Mouse (Mus musculus): ENCODE results near the gene Abi3. TPM values are rescaled to one million over a fixed set of nuclear protein-coding genes. Genes with fewer than 3 reads are reported as not detected.

Gene Abi3
- polyA plus RNA-seq, 1 experiment from 2014 or later = 13.1 TPM

- H3K27ac ChIP-seq = no peak overlapping the region
- 71% methylated on average over 7 of the region's 7 CpGs for WGBS
- H3K36me3 ChIP-seq (ENCODE audit: insufficient read depth, low read length) = no peaks in the 10 kb centered on the region
- no peaks in the 10 kb centered on the region for H3K9me3 ChIP-seq (replicated peaks; ENCODE audit: low read length)
- ATAC-seq (replicated peaks; ENCODE audit: low FRiP score, low read depth) (no peak), DNase-seq (ENCODE audit: low spot score) (no peak)
- no peak overlapping the region for H3K4me3 ChIP-seq (replicated peaks; ENCODE audit: low read depth, low read length)
- H3K4me2 ChIP-seq (ENCODE audit: low read length) = no peak overlapping the region
- H3K4me1 ChIP-seq (replicated peaks; ENCODE audit: insufficient read depth, low read length) = no peaks in the 10 kb centered on the region
- H3K9ac ChIP-seq (ENCODE audit: low read depth, low read length) = no peak overlapping the region
- TF ChIP-seq CTCF (IDR thresholded peaks at IDR 0.05; ENCODE audit: low read depth) = no peak
- H3K27me3 ChIP-seq (ENCODE audit: insufficient read depth, low read length) = no peaks in the 10 kb centered on the region
These were observed 31.4 kb downstream of the Abi3 start for GRCm38 (mm10) chr11:95810828-95811227.

GRCm38 (mm10) chr11:95809603-95810002, 32.7 kb downstream of the Abi3 start:
- no peak overlapping the region for H3K27ac ChIP-seq
- TF ChIP-seq CTCF (IDR thresholded peaks at IDR 0.05; ENCODE audit: low read depth) = no peak
- 49% methylated on average over 5 of the region's 5 CpGs for WGBS
- no peaks in the 10 kb centered on the region for H3K27me3 ChIP-seq (ENCODE audit: insufficient read depth, low read length)
- H3K9ac ChIP-seq (ENCODE audit: low read depth, low read length) = no peak overlapping the region
- DNase-seq (ENCODE audit: low spot score) = no peak
- H3K4me3 ChIP-seq (replicated peaks; ENCODE audit: low read depth, low read length) = no peak overlapping the region
- no peak for ATAC-seq (replicated peaks; ENCODE audit: low FRiP score, low read depth)
- no peak overlapping the region for H3K4me2 ChIP-seq (ENCODE audit: low read length)
- H3K4me1 ChIP-seq (replicated peaks; ENCODE audit: insufficient read depth, low read length) = no peaks in the 10 kb centered on the region
- no peaks in the 10 kb centered on the region for H3K36me3 ChIP-seq (ENCODE audit: insufficient read depth, low read length)
- no peaks in the 10 kb centered on the region for H3K9me3 ChIP-seq (replicated peaks; ENCODE audit: low read length)

GRCm38 (mm10) chr11:95808448-95809011, 33.7 kb downstream of the Abi3 start:
- H3K4me2 ChIP-seq (ENCODE audit: low read length) = no peak overlapping the region
- TF ChIP-seq CTCF (IDR thresholded peaks at IDR 0.05; ENCODE audit: low read depth) = no peak
- no peak overlapping the region for H3K9ac ChIP-seq (ENCODE audit: low read depth, low read length)
- 77% methylated on average over 5 of the region's 5 CpGs for WGBS
- no peaks in the 10 kb centered on the region for H3K36me3 ChIP-seq (ENCODE audit: insufficient read depth, low read length)
- no peak overlapping the region for H3K27ac ChIP-seq
- H3K9me3 ChIP-seq (replicated peaks; ENCODE audit: low read length) = no peaks in the 10 kb centered on the region
- H3K4me1 ChIP-seq (replicated peaks; ENCODE audit: insufficient read depth, low read length) = no peaks in the 10 kb centered on the region
- DNase-seq (ENCODE audit: low spot score) (no peak), ATAC-seq (replicated peaks; ENCODE audit: low FRiP score, low read depth) (no peak)
- H3K27me3 ChIP-seq (ENCODE audit: insufficient read depth, low read length) = no peaks in the 10 kb centered on the region
- H3K4me3 ChIP-seq (replicated peaks; ENCODE audit: low read depth, low read length) = no peak overlapping the region

GRCm38 (mm10) chr11:95807884-95808283, 34.4 kb downstream of the Abi3 start:
- Histone ChIP-seq H3K27me3 (ENCODE audit: insufficient read depth, low read length) (no peaks in the 10 kb centered on the region), H3K9ac (ENCODE audit: low read depth, low read length) (no peak overlapping the region), H3K27ac (no peak overlapping the region), H3K4me2 (ENCODE audit: low read length) (no peak overlapping the region), H3K4me1 (replicated peaks; ENCODE audit: insufficient read depth, low read length) (no peaks in the 10 kb centered on the region), H3K9me3 (replicated peaks; ENCODE audit: low read length) (no peaks in the 10 kb centered on the region), H3K4me3 (replicated peaks; ENCODE audit: low read depth, low read length) (no peak overlapping the region), H3K36me3 (ENCODE audit: insufficient read depth, low read length) (no peaks in the 10 kb centered on the region)
- TF ChIP-seq CTCF (IDR thresholded peaks at IDR 0.05; ENCODE audit: low read depth) = no peak
- 95% methylated on average over 5 of the region's 5 CpGs for WGBS
- no peak for ATAC-seq (replicated peaks; ENCODE audit: low FRiP score, low read depth)
- no peak for DNase-seq (ENCODE audit: low spot score)

GRCm38 (mm10) chr11:95805527-95805926, 36.7 kb downstream of the Abi3 start:
- 40% methylated on average over 3 of the region's 3 CpGs for WGBS
- Histone ChIP-seq H3K27ac (no peak overlapping the region), H3K4me1 (replicated peaks; ENCODE audit: insufficient read depth, low read length) (no peaks in the 10 kb centered on the region), H3K36me3 (ENCODE audit: insufficient read depth, low read length) (no peaks in the 10 kb centered on the region), H3K4me2 (ENCODE audit: low read length) (no peak overlapping the region), H3K9me3 (replicated peaks; ENCODE audit: low read length) (no peaks in the 10 kb centered on the region), H3K9ac (ENCODE audit: low read depth, low read length) (no peak overlapping the region), H3K27me3 (ENCODE audit: insufficient read depth, low read length) (no peaks in the 10 kb centered on the region), H3K4me3 (replicated peaks; ENCODE audit: low read depth, low read length) (no peak overlapping the region)
- TF ChIP-seq CTCF (IDR thresholded peaks at IDR 0.05; ENCODE audit: low read depth) = no peak
- DNase-seq (ENCODE audit: low spot score) = no peak
- ATAC-seq (replicated peaks; ENCODE audit: low FRiP score, low read depth) = no peak

- H3K27ac ChIP-seq = no peak overlapping the region
- no peak for TF ChIP-seq CTCF (IDR thresholded peaks at IDR 0.05; ENCODE audit: low read depth)
- H3K27me3 ChIP-seq (ENCODE audit: insufficient read depth, low read length) = no peaks in the 10 kb centered on the region
- no peaks in the 10 kb centered on the region for H3K36me3 ChIP-seq (ENCODE audit: insufficient read depth, low read length)
- H3K4me2 ChIP-seq (ENCODE audit: low read length) = no peak overlapping the region
- DNase-seq (ENCODE audit: low spot score) = no peak
- ATAC-seq (replicated peaks; ENCODE audit: low FRiP score, low read depth) = no peak
- no peak overlapping the region for H3K9ac ChIP-seq (ENCODE audit: low read depth, low read length)
- no peak overlapping the region for H3K4me3 ChIP-seq (replicated peaks; ENCODE audit: low read depth, low read length)
- no peaks in the 10 kb centered on the region for H3K4me1 ChIP-seq (replicated peaks; ENCODE audit: insufficient read depth, low read length)
- WGBS = 65% methylated on average over 5 of the region's 5 CpGs
- H3K9me3 ChIP-seq (replicated peaks; ENCODE audit: low read length) = no peaks in the 10 kb centered on the region
These were observed 37.3 kb downstream of the Abi3 start for GRCm38 (mm10) chr11:95805010-95805409.

- 65% methylated on average over 5 of the region's 5 CpGs for WGBS
- Histone ChIP-seq H3K27ac (no peak overlapping the region), H3K4me3 (replicated peaks; ENCODE audit: low read depth, low read length) (no peak overlapping the region), H3K4me1 (replicated peaks; ENCODE audit: insufficient read depth, low read length) (peaks cover 4% of the 10 kb centered on the region; the same call in 1 of the 2 replicates), H3K9ac (ENCODE audit: low read depth, low read length) (no peak overlapping the region), H3K27me3 (ENCODE audit: insufficient read depth, low read length) (no peaks in the 10 kb centered on the region; the same call in 1 of the 2 replicates), H3K4me2 (ENCODE audit: low read length) (no peak overlapping the region), H3K9me3 (replicated peaks; ENCODE audit: low read length) (no peaks in the 10 kb centered on the region), H3K36me3 (ENCODE audit: insufficient read depth, low read length) (no peaks in the 10 kb centered on the region)
- ATAC-seq (replicated peaks; ENCODE audit: low FRiP score, low read depth) (no peak), DNase-seq (ENCODE audit: low spot score) (no peak)
- no peak for TF ChIP-seq CTCF (IDR thresholded peaks at IDR 0.05; ENCODE audit: low read depth)
These were observed 46.7 kb downstream of the Abi3 start for GRCm38 (mm10) chr11:95795582-95795981.
